ENCODE assay signal across 8 mouse cellular contexts in genomic region chr8:116143687-116144573, GRCm38 (mm10).
DNase-seq lines count a peak whose midpoint lies in the region; ATAC-seq and TF ChIP-seq lines count a peak whose summit lies in the region.

No protein-coding gene starts in this region.

- TF ChIP-seq EP300 in stomach, postnatal 0 days (optimal IDR thresholded peaks at IDR 0.05) = no peak

- peak; percentile 92 for TF ChIP-seq CTCF in Patski (IDR thresholded peaks at IDR 0.05)
- peak; percentile 63 for TF ChIP-seq CTCF in forebrain, postnatal 0 days (IDR thresholded peaks at IDR 0.05; ENCODE audit: low read depth)
- peak; percentile 81 for TF ChIP-seq CTCF in stomach, postnatal 0 days (IDR thresholded peaks at IDR 0.05; ENCODE audit: low read depth)

- no peak overlapping the region for H3K4me2 ChIP-seq in forebrain, postnatal 0 days (ENCODE audit: low read depth)
- H3K4me2 ChIP-seq in hindbrain, embryonic 14.5 days (replicated peaks) = no peak overlapping the region
- no peak overlapping the region for H3K4me2 ChIP-seq in stomach, postnatal 0 days (replicated peaks; ENCODE audit: low read depth)

- H3K27me3 ChIP-seq in Patski = no peaks in the 10 kb centered on the region
- H3K27me3 ChIP-seq in forebrain, postnatal 0 days (ENCODE audit: insufficient read depth, low read length) = no peaks in the 10 kb centered on the region
- no peaks in the 10 kb centered on the region for H3K27me3 ChIP-seq in hindbrain, embryonic 14.5 days (ENCODE audit: control insufficient read depth, insufficient read depth, low read length)
- H3K27me3 ChIP-seq in stomach, postnatal 0 days (ENCODE audit: control insufficient read depth, insufficient read depth, low read length) = no peaks in the 10 kb centered on the region

- in situ Hi-C loops in Patski (cut with MboI; ENCODE audit: low pct_unique_long_range_greater_than_20kb) = loop anchor here (10.0 to 25.0 kb wide), 3 partner anchors 1057 to 1609 kb away; no protein-coding TSS in a partner anchor

- H3K36me3 ChIP-seq in forebrain, postnatal 0 days (ENCODE audit: insufficient read depth) = no peaks in the 10 kb centered on the region
- no peaks in the 10 kb centered on the region for H3K36me3 ChIP-seq in hindbrain, embryonic 14.5 days (replicated peaks; ENCODE audit: control insufficient read depth, insufficient read depth)
- no peaks in the 10 kb centered on the region for H3K36me3 ChIP-seq in stomach, postnatal 0 days (ENCODE audit: control insufficient read depth, insufficient read depth, low read length)

- no peaks in the 10 kb centered on the region for H3K4me1 ChIP-seq in forebrain, postnatal 0 days (ENCODE audit: insufficient read depth)
- no peaks in the 10 kb centered on the region; the same call in 1 of the 2 replicates for H3K4me1 ChIP-seq in hindbrain, embryonic 14.5 days (replicated peaks; ENCODE audit: control insufficient read depth, insufficient read depth, low read length)
- H3K4me1 ChIP-seq in stomach, postnatal 0 days (replicated peaks; ENCODE audit: control insufficient read depth, insufficient read depth) = no peaks in the 10 kb centered on the region

- no peak overlapping the region for H3K9ac ChIP-seq in forebrain, postnatal 0 days
- no peak overlapping the region for H3K9ac ChIP-seq in hindbrain, embryonic 14.5 days
- H3K9ac ChIP-seq in stomach, postnatal 0 days (ENCODE audit: low read length) = no peak overlapping the region

- CTCF ChIA-PET in Patski (lab: Charles Lee) = interaction anchor here (1.1 to 1.5 kb wide), 3 partner anchors 12 to 438 kb away, joined by 3 read pairs; no protein-coding TSS in a partner anchor

- peak; percentile 25 for DNase-seq in Patski (ENCODE audit: low read depth, low spot score)
- DNase-seq in cerebellum, adult 11-12 months = peak; percentile 72
- DNase-seq in forebrain, postnatal 0 days = peak; percentile 60
- DNase-seq in hindbrain, embryonic 14.5 days (ENCODE audit: low spot score) = peak; percentile 53
- peak; percentile 54 to 63 for DNase-seq in layer of hippocampus, postnatal 14 days (ENCODE audit: low spot score in 2 of 2)
- DNase-seq in stomach, postnatal 0 days (ENCODE audit: low spot score) = peak; percentile 69

- H3K9me3 ChIP-seq in forebrain, postnatal 0 days (ENCODE audit: low read length) = no peaks in the 10 kb centered on the region
- no peaks in the 10 kb centered on the region for H3K9me3 ChIP-seq in hindbrain, embryonic 14.5 days (ENCODE audit: control insufficient read depth, low read length)
- no peaks in the 10 kb centered on the region for H3K9me3 ChIP-seq in stomach, postnatal 0 days (ENCODE audit: control insufficient read depth, low read length)

- WGBS in forebrain, postnatal 0 days = 28% methylated on average over 13 of the region's 13 CpGs
- 25% methylated on average over 13 of the region's 13 CpGs for WGBS in hindbrain, embryonic 14.5 days
- 42% methylated on average over 13 of the region's 13 CpGs for WGBS in stomach, postnatal 0 days

- ATAC-seq in Patski = peak; percentile 87
- ATAC-seq in forebrain, postnatal 0 days = peak; percentile 23; the same call in 1 of the 2 replicates
- ATAC-seq in hindbrain, embryonic 14.5 days (ENCODE audit: low FRiP score) = no peak
- ATAC-seq in megakaryocyte, adult 5-6 weeks (ENCODE audit: poor library complexity, severe bottlenecking) = peak; percentile 41; the same call in 1 of the 2 replicates
- ATAC-seq in stomach, postnatal 0 days (ENCODE audit: low FRiP score, low TSS enrichment) = 0 out of 2 replicates have a peak, but pooled peaks have one; percentile 29
- no peak for ATAC-seq in monocyte, adult 5-6 weeks (replicated peaks; ENCODE audit: insufficient number of reproducible peaks, low FRiP score, low TSS enrichment, poor library complexity, severe bottlenecking)

- POLR2A ChIA-PET in Patski (lab: Charles Lee) = interaction anchor here (0.7 kb wide), 1 partner anchor 439 kb away, joined by 4 read pairs; no protein-coding TSS in a partner anchor

- H3K4me3 ChIP-seq in forebrain, postnatal 0 days (ENCODE audit: low read depth, low read length) = no peak overlapping the region
- H3K4me3 ChIP-seq in hindbrain, embryonic 14.5 days (replicated peaks; ENCODE audit: low read length) = no peak overlapping the region
- no peak overlapping the region for H3K4me3 ChIP-seq in stomach, postnatal 0 days (ENCODE audit: low read depth, low read length)

- no peak overlapping the region for H3K27ac ChIP-seq in forebrain, postnatal 0 days (ENCODE audit: low read depth, low read length)
- H3K27ac ChIP-seq in hindbrain, embryonic 14.5 days = no peak overlapping the region
- no peak overlapping the region for H3K27ac ChIP-seq in stomach, postnatal 0 days (replicated peaks)

Comparison
In these comparisons a context has a peak if more than half of its experiments do, and no peak if none do; other contexts are left out.
1. ATAC-seq: peak in Patski (single experiment), forebrain, postnatal 0 days (single experiment), megakaryocyte, adult 5-6 weeks (single experiment) and stomach, postnatal 0 days (single experiment); none in hindbrain, embryonic 14.5 days (single experiment) and monocyte, adult 5-6 weeks (single experiment).
2. Peak in every context shown above with its lines, with median percentiles within 50 percentile points of each other: DNase-seq and CTCF ChIP-seq.